Mouse (Mus musculus): ENCODE results near the gene Slc43a3. TPM values are rescaled to one million over a fixed set of nuclear protein-coding genes. Genes with fewer than 3 reads are reported as not detected.

Slc43a3 gene
- polyA plus RNA-seq, 1 experiment from 2014 or later = 52.4 TPM

GRCm38 (mm10) chr2:84958588-84959264, 22.3 kb downstream of the Slc43a3 start:
- H3K4me2 ChIP-seq = no peak overlapping the region
- H3K4me3 ChIP-seq (replicated peaks) = no peak overlapping the region
- H3K9ac ChIP-seq = no peak overlapping the region
- H3K27me3 ChIP-seq = no peaks in the 10 kb centered on the region
- ATAC-seq (replicated peaks; ENCODE audit: low FRiP score) = no peak
- H3K9me3 ChIP-seq (replicated peaks) = no peaks in the 10 kb centered on the region
- H3K27ac ChIP-seq = no peak overlapping the region
- H3K36me3 ChIP-seq = peaks cover 54% of the 10 kb centered on the region
- 92% methylated on average over 11 of the region's 11 CpGs for WGBS
- no peaks in the 10 kb centered on the region for H3K4me1 ChIP-seq

GRCm38 (mm10) chr2:84961300-84961699, 24.9 kb downstream of the Slc43a3 start:
- Histone ChIP-seq H3K27ac (no peak overlapping the region), H3K4me1 (no peaks in the 10 kb centered on the region), H3K27me3 (no peaks in the 10 kb centered on the region), H3K36me3 (peaks cover 34% of the 10 kb centered on the region), H3K9ac (no peak overlapping the region), H3K9me3 (replicated peaks) (no peaks in the 10 kb centered on the region), H3K4me2 (no peak overlapping the region), H3K4me3 (replicated peaks) (no peak overlapping the region)
- WGBS = 51% methylated on average over 2 of the region's 2 CpGs
- no peak for ATAC-seq (replicated peaks; ENCODE audit: low FRiP score)

GRCm38 (mm10) chr2:84961901-84962300, 25.5 kb downstream of the Slc43a3 start:
- H3K27me3 ChIP-seq = no peaks in the 10 kb centered on the region
- ATAC-seq (replicated peaks; ENCODE audit: low FRiP score) = no peak
- H3K9me3 ChIP-seq (replicated peaks) = no peaks in the 10 kb centered on the region
- peaks cover 29% of the 10 kb centered on the region for H3K36me3 ChIP-seq
- WGBS = 71% methylated on average over 3 of the region's 3 CpGs
- no peaks in the 10 kb centered on the region for H3K4me1 ChIP-seq
- no peak overlapping the region for H3K4me2 ChIP-seq
- H3K4me3 ChIP-seq (replicated peaks) = no peak overlapping the region
- no peak overlapping the region for H3K27ac ChIP-seq
- no peak overlapping the region for H3K9ac ChIP-seq

- Histone ChIP-seq H3K4me3 (replicated peaks) (no peak overlapping the region), H3K4me2 (no peak overlapping the region), H3K27ac (no peak overlapping the region), H3K9ac (no peak overlapping the region), H3K27me3 (no peaks in the 10 kb centered on the region), H3K4me1 (no peaks in the 10 kb centered on the region), H3K36me3 (peaks cover 18% of the 10 kb centered on the region), H3K9me3 (replicated peaks) (no peaks in the 10 kb centered on the region)
- WGBS = 43% methylated on average over 6 of the region's 6 CpGs
- ATAC-seq (replicated peaks; ENCODE audit: low FRiP score) = no peak
These were observed 26.6 kb downstream of the Slc43a3 start for GRCm38 (mm10) chr2:84962906-84963507.

GRCm38 (mm10) chr2:84964111-84964801, 27.9 kb downstream of the Slc43a3 start:
- no peak overlapping the region for H3K27ac ChIP-seq
- 89% methylated on average over 7 of the region's 7 CpGs for WGBS

GRCm38 (mm10) chr2:84967318-84967991, 31.1 kb downstream of the Slc43a3 start:
- WGBS = 87% methylated on average over 5 of the region's 5 CpGs
- no peaks in the 10 kb centered on the region for H3K9me3 ChIP-seq (replicated peaks)
- no peak for ATAC-seq (replicated peaks; ENCODE audit: low FRiP score)

More at GRCm38 (mm10) chr2:84964111-84964801, 27.9 kb downstream of the Slc43a3 start:
- Histone ChIP-seq H3K9ac (no peak overlapping the region), H3K9me3 (replicated peaks) (no peaks in the 10 kb centered on the region), H3K4me2 (no peak overlapping the region), H3K36me3 (peaks cover 8% of the 10 kb centered on the region), H3K27me3 (no peaks in the 10 kb centered on the region), H3K4me3 (replicated peaks) (no peak overlapping the region), H3K4me1 (no peaks in the 10 kb centered on the region)
- no peak for ATAC-seq (replicated peaks; ENCODE audit: low FRiP score)

GRCm38 (mm10) chr2:84975580-84975979, 39.2 kb downstream of the Slc43a3 start:
- no peak for ATAC-seq (replicated peaks; ENCODE audit: low FRiP score)
- Histone ChIP-seq H3K9ac (no peak overlapping the region), H3K4me2 (no peak overlapping the region), H3K27me3 (no peaks in the 10 kb centered on the region), H3K9me3 (replicated peaks) (no peaks in the 10 kb centered on the region), H3K27ac (no peak overlapping the region), H3K36me3 (no peaks in the 10 kb centered on the region), H3K4me1 (no peaks in the 10 kb centered on the region), H3K4me3 (replicated peaks) (no peak overlapping the region)
- 90% methylated on average over 2 of the region's 2 CpGs for WGBS

More at GRCm38 (mm10) chr2:84967318-84967991, 31.1 kb downstream of the Slc43a3 start:
- H3K27ac ChIP-seq = no peak overlapping the region
- H3K9ac ChIP-seq = no peak overlapping the region
- H3K4me1 ChIP-seq = no peaks in the 10 kb centered on the region
- no peak overlapping the region for H3K4me2 ChIP-seq
- no peaks in the 10 kb centered on the region for H3K27me3 ChIP-seq
- H3K4me3 ChIP-seq (replicated peaks) = no peak overlapping the region
- no peaks in the 10 kb centered on the region for H3K36me3 ChIP-seq

GRCm38 (mm10) chr2:84980188-84980587, 43.8 kb downstream of the Slc43a3 start, which contains the start of gene Prg2:
Gene Prg2 (plus strand): TSS chr2:84980461.
- Histone ChIP-seq H3K4me1 (no peaks in the 10 kb centered on the region), H3K4me3 (replicated peaks) (no peak within 1 kb of the TSS), H3K27me3 (no peaks in the 10 kb centered on the region), H3K36me3 (no peaks in the 10 kb centered on the region), H3K9me3 (replicated peaks) (no peaks in the 10 kb centered on the region), H3K4me2 (no peak within 1 kb of the TSS), H3K27ac (no peak within 1 kb of the TSS), H3K9ac (no peak within 1 kb of the TSS)
- no peak for ATAC-seq (replicated peaks; ENCODE audit: low FRiP score)
- WGBS = 68% methylated on average over 1 of the region's 1 CpGs

GRCm38 (mm10) chr2:84987930-84988329, 51.6 kb downstream of the Slc43a3 start, which contains the start of gene Prg3:
Gene Prg3 (plus strand): TSS chr2:84988215.
- no peaks in the 10 kb centered on the region for H3K4me1 ChIP-seq
- no peak within 1 kb of the TSS for H3K27ac ChIP-seq
- no peak within 1 kb of the TSS for H3K4me3 ChIP-seq (replicated peaks)
- H3K4me2 ChIP-seq = no peak within 1 kb of the TSS
- no peaks in the 10 kb centered on the region for H3K27me3 ChIP-seq
- no peaks in the 10 kb centered on the region for H3K36me3 ChIP-seq
- no peaks in the 10 kb centered on the region for H3K9me3 ChIP-seq (replicated peaks)
- 73% methylated on average over 1 of the region's 1 CpGs for WGBS
- no peak for ATAC-seq (replicated peaks; ENCODE audit: low FRiP score)
- no peak within 1 kb of the TSS for H3K9ac ChIP-seq

- H3K36me3 ChIP-seq = no peaks in the 10 kb centered on the region
- no peak for ATAC-seq (replicated peaks; ENCODE audit: low FRiP score)
- no peak overlapping the region for H3K4me3 ChIP-seq (replicated peaks)
- H3K4me2 ChIP-seq = no peak overlapping the region
- H3K9ac ChIP-seq = no peak overlapping the region
- 92% methylated on average over 2 of the region's 2 CpGs for WGBS
- no peaks in the 10 kb centered on the region for H3K27me3 ChIP-seq
- H3K27ac ChIP-seq = no peak overlapping the region
- H3K9me3 ChIP-seq (replicated peaks) = no peaks in the 10 kb centered on the region
- H3K4me1 ChIP-seq = no peaks in the 10 kb centered on the region
These were observed 60.0 kb downstream of the Slc43a3 start for GRCm38 (mm10) chr2:84996376-84996775.

- peak overlapping the region; percentile 66 for H3K27ac ChIP-seq
- H3K9me3 ChIP-seq (replicated peaks) = no peaks in the 10 kb centered on the region
- H3K4me3 ChIP-seq (replicated peaks) = no peak overlapping the region
- 69% methylated on average over 3 of the region's 3 CpGs for WGBS
- no peak; the same call in 1 of the 2 replicates for ATAC-seq (replicated peaks; ENCODE audit: low FRiP score)
- no peak overlapping the region for H3K4me2 ChIP-seq
- H3K9ac ChIP-seq = no peak overlapping the region
- H3K27me3 ChIP-seq = no peaks in the 10 kb centered on the region
- no peaks in the 10 kb centered on the region for H3K36me3 ChIP-seq
- no peaks in the 10 kb centered on the region for H3K4me1 ChIP-seq
These were observed 63.3 kb downstream of the Slc43a3 start for GRCm38 (mm10) chr2:84999486-85000181.

Data from kidney, embryonic 15.5 days (tissue).